Mouse (Mus musculus) megakaryocyte, embryonic 14.5 days (primary cell): ENCODE measurements around the gene Cped1. TPM values are rescaled to one million over a fixed set of nuclear protein-coding genes. Genes with fewer than 3 reads are reported as not detected.

Experiments used
- H3K27me3 ChIP-seq: replicated peaks from 2 replicates; pipeline ENCODE3; 2012; ENCODE audit warnings: inconsistent platforms
- H3K36me3 ChIP-seq: replicated peaks from 2 replicates; pipeline ENCODE3; 2012; ENCODE audit warnings: low read length, inconsistent platforms, mixed read lengths
- H3K4me1 ChIP-seq: 2 replicates; pipeline ENCODE4 v1.6.1; 2012; ENCODE audit warnings: inconsistent platforms
- H3K4me3 ChIP-seq: replicated peaks from 2 replicates; pipeline ENCODE3; 2012; ENCODE audit warnings: moderate library complexity, mild to moderate bottlenecking, inconsistent platforms
- H3K9me3 ChIP-seq: 2 replicates; pipeline ENCODE4 v1.6.1; 2012; ENCODE audit warnings: inconsistent platforms
- FLI1 ChIP-seq: IDR thresholded peaks from 2 replicates; pipeline ENCODE4 v1.6.1; 2012; ENCODE audit warnings: low read length, inconsistent platforms, mixed read lengths
- GATA1 ChIP-seq: IDR thresholded peaks from 3 replicates; pipeline ENCODE4 v1.6.1; 2012; ENCODE audit warnings: mixed read lengths, low read length, inconsistent platforms, borderline replicate concordance
- polyA plus RNA-seq: library from polyadenylated mRNA; stranded (reverse); fragments of >175 nt; gene quantifications from 2 replicates; pipeline ENCODE4 v1.2.3, GENCODE M21; 2012; ENCODE audit warnings: low replicate concordance; ENCODE audit not compliant: insufficient read depth

Gene Cped1
- polyA plus RNA-seq, 1 experiment, result 0.17 TPM

DNA sequence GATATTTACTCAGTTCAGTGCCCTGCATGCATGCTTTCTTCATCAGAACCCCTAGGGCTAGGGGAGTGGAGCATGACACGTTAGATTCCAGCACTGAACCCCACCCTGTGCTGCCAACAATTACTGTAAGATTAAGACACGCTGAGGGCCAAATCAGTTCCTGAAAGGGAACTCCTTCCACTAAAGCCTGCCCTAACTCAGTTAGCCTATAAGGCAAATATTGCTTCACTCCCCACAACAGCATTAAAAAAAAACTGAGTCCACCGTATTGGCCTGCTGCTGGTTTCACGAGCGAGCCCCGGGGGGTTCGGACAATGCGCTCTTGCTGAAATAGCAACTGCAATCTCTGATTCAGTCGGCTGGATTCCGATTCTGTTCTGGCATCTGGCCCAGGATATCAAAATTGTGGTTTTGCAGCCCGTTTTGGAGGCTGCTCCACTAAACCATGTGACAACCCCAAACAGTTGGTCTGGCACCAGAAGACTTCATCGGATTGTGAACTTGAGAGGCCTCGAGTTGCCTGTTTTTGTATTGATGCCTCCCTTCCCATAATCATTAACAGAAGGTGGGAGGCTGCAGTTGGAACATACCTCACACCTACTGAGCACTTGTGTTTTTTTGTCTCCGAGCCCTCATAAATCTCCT, 294.6 kb downstream of the Cped1 start:
- no peaks in the 10 kb centered on the region for H3K4me1 ChIP-seq
- H3K9me3 ChIP-seq, result peaks cover 4% of the 10 kb centered on the region; the same call in 1 of the 2 replicates
- H3K4me3 ChIP-seq, result no peak overlapping the region
- H3K27me3 ChIP-seq, result peaks cover 2% of the 10 kb centered on the region
- no peak for TF ChIP-seq GATA1
- TF ChIP-seq FLI1, result no peak
- H3K36me3 ChIP-seq, result no peaks in the 10 kb centered on the region

DNA sequence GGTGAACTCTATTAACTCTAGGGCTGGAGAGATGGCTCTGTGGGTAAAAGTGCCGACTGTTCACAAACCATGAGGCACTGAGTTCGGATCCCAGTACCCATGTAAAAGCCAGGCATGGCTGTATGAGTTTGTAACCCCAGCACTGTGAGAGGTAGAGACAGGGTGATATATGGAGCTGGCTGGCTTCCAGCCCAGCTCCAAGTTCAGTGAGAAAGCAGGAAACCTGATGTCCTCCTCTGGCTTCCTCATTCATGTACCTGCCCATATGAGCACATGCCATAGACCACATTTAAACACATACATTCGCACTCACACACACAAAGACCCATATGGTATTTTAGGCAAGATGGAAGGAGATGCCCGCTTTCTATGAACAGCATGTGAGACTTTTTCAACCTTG, 296.7 kb downstream of the Cped1 start:
- Histone ChIP-seq H3K4me3 (no peak overlapping the region), H3K27me3 (peaks cover 15% of the 10 kb centered on the region), H3K4me1 (no peaks in the 10 kb centered on the region), H3K9me3 (peaks cover 4% of the 10 kb centered on the region; the same call in 1 of the 2 replicates), H3K36me3 (no peaks in the 10 kb centered on the region)
- TF ChIP-seq GATA1, result no peak
- no peak for TF ChIP-seq FLI1

DNA sequence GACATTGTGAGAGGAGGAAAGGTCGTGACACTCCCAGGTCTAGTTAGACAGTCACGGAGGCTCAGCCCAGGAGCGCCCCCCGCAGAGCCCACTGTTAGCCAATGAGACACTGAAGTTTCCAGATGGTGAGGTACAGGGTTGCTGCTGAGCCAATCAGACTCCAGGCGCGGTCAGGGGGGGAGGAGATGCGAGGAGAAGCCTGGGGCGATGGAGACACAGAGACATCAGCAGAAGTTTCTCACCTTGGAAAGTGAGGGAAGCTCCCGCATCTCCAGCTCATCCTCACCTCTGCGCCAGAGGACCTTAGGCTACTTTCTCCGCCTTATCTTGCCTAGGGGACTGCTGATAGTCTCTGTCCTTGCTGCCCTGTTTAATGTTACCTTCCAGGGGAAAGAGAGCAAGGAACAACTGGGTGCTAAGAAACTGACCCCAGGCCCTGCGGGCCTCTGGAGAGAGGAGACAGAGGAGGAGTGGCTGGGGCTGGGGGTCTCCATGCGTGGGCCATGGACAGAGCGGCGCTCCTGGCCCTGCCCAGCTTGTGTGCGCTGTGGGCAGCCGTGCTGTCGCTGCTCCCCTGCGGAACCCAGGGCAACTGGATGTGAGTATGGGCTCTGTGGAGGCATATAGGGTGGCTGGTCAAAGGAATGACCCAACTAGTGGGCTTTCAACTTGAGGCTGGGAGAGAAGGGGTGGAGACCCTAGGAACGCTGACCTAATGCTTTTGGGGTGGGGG, 302.5 kb downstream of the Cped1 start, which contains the start of gene Wnt16:
Gene Wnt16, plus strand, starts transcription at position 224 of the 733 bp plus-strand sequence.
- Histone ChIP-seq H3K9me3 (peaks cover 4% of the 10 kb centered on the region; the same call in 1 of the 2 replicates), H3K36me3 (no peaks in the 10 kb centered on the region), H3K4me1 (peaks cover 22% of the 10 kb centered on the region), H3K4me3 (peak within 1 kb of the TSS; percentile 91), H3K27me3 (peaks cover 50% of the 10 kb centered on the region)
- no peak for TF ChIP-seq FLI1
- no peak for TF ChIP-seq GATA1

DNA sequence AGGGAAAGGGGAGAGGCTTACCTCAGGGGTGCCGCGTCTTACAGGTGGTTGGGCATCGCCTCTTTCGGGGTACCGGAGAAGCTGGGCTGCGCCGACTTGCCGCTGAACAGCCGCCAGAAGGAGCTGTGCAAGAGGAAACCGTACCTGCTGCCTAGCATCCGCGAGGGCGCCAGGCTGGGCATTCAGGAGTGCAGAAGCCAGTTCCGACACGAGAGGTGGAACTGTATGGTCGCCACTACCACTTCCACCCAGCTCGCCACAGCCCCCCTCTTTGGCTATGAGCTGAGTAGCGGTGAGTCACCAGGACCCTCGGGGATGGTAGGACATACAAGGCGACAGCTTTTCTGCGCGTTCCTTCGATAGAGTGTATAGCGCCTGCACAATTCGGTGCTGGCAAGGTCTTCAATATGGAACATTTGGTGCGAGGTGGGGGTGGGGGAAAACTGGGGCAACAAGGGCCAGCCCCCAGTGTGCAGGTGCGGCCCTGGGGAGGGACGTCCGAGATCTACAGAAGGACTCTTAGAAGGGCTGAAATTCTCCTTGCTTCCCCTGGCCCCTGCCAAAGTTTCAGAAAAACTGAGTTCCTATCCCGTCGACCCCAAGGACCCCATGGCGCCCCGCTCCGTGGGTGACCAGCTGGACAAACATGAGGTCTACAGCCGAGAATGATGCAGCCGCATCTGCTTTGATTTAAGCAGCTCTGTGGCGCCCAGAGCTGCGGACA, 303.2 kb downstream of the Cped1 start:
- Histone ChIP-seq H3K36me3 (no peaks in the 10 kb centered on the region), H3K27me3 (peaks cover 50% of the 10 kb centered on the region), H3K4me3 (peak overlapping the region; percentile 91), H3K4me1 (peaks cover 22% of the 10 kb centered on the region), H3K9me3 (peaks cover 4% of the 10 kb centered on the region; the same call in 1 of the 2 replicates)
- TF ChIP-seq GATA1, result no peak
- no peak for TF ChIP-seq FLI1

DNA sequence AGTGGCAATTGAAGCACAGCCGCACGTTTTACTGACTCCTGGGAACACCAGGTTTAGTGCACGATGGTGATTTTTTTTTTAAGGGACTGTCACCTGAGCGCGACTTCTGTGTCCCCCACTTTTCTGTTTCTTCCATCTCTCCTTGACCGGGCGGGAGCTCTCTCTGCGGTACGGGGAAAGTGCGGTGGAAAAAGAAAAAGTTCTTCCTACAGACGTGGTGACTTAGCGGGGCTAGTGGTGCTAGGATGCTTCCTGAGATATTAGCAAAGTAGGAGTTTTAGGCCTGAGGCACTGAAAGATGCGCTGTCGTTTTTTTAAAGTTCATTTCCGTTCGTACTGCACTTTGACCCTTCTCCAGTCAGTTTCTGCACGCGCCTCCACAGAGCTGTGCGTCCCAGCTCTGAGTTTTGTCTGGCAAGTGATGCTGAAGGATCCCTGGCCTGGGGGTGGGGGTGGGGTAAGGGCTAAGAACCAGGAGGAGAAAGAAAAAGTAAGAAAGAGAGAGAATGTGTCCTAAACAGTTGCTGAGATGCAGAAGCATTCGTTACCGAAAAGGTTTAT, 303.8 kb downstream of the Cped1 start:
- TF ChIP-seq FLI1, result no peak
- TF ChIP-seq GATA1, result no peak
- peaks cover 2% of the 10 kb centered on the region; the same call in 1 of the 2 replicates for H3K9me3 ChIP-seq
- peaks cover 50% of the 10 kb centered on the region for H3K27me3 ChIP-seq
- H3K36me3 ChIP-seq, result no peaks in the 10 kb centered on the region
- H3K4me3 ChIP-seq, result peak overlapping the region; percentile 91
- H3K4me1 ChIP-seq, result peaks cover 22% of the 10 kb centered on the region

DNA sequence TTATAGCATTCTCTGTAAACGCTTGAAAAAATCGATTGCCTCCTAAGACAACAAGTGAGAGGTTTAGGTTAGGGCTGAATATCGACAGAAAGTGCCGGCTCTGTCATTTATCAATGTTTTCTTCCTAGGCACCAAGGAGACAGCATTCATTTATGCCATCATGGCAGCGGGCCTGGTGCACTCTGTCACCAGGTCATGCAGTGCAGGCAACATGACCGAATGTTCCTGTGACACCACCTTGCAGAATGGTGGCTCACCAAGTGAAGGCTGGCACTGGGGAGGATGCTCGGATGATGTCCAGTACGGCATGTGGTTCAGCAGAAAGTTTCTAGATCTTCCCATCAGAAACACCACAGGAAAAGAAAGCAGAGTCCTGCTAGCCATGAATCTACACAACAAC, 305.1 kb downstream of the Cped1 start:
- H3K9me3 ChIP-seq, result no peaks in the 10 kb centered on the region
- TF ChIP-seq FLI1 (no peak), GATA1 (no peak)
- H3K4me1 ChIP-seq, result peaks cover 22% of the 10 kb centered on the region
- H3K27me3 ChIP-seq, result peaks cover 50% of the 10 kb centered on the region
- H3K36me3 ChIP-seq, result no peaks in the 10 kb centered on the region
- no peak overlapping the region for H3K4me3 ChIP-seq

DNA sequence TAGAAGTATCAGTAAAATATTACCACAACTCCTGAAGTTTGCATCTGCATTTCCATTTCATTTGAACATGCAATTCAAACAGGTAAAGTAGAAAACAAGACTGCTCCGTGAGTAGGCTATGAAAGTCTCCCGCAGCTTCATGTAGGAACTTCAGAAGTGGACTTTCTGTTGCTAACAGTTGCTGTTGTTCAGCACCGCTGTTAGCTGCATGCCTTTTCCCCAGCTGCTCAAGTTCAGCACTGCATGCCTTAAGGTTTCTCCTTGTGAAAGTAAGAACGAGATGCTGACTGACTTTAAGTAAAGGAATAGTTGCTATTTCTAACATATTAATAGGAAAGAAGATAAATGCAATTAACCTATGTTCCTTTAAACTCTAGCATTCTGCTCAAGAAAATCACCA, 306.3 kb downstream of the Cped1 start:
- Histone ChIP-seq H3K4me1 (peaks cover 22% of the 10 kb centered on the region), H3K4me3 (no peak overlapping the region), H3K9me3 (no peaks in the 10 kb centered on the region), H3K36me3 (no peaks in the 10 kb centered on the region), H3K27me3 (peaks cover 40% of the 10 kb centered on the region)
- no peak for TF ChIP-seq GATA1
- no peak for TF ChIP-seq FLI1

DNA sequence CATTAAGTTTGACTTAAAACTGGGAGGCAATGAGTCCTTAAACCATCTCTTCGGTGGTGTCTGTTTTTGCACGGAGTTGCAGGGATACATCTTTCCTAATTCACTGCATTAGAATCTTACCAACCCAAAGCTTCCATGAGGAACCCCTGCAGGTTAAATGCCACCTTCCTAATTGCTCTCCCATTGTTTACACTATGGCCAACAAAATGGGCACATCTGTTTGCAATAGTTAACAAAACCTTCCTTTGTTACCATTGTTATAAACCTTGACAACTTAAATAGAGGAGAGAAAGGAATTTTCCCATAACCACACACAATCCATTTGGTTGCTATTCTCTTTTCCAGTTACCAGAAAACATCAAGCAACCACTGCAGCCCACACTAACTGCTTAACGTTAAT, 308.2 kb downstream of the Cped1 start:
- H3K4me1 ChIP-seq, result peaks cover 9% of the 10 kb centered on the region
- no peak overlapping the region for H3K4me3 ChIP-seq
- no peaks in the 10 kb centered on the region for H3K9me3 ChIP-seq
- TF ChIP-seq GATA1, result no peak
- TF ChIP-seq FLI1, result no peak
- H3K36me3 ChIP-seq, result no peaks in the 10 kb centered on the region
- H3K27me3 ChIP-seq, result peaks cover 22% of the 10 kb centered on the region

DNA sequence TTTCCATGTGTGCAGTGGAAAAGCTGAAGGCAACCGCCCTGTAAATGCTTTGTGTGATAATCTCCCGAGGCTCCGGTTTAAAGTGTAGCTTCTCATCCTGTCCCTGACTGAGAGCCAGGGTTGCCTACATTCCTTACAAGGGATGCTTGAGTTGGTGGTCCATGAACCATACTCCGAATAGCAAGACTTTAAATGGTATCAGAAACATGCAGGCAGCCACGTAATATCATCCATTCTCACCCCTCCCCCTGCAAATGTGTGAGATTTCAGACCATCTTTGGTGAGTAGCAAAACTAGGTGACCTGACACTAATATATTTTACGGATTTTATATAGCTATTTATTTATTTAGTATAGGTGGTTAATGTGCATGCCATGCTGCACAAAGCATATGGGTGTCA, 311.3 kb downstream of the Cped1 start:
- H3K9me3 ChIP-seq, result no peaks in the 10 kb centered on the region
- TF ChIP-seq GATA1 (no peak), FLI1 (no peak)
- H3K4me1 ChIP-seq, result no peaks in the 10 kb centered on the region
- no peak overlapping the region for H3K4me3 ChIP-seq
- H3K36me3 ChIP-seq, result peaks cover under 1% of the 10 kb centered on the region
- H3K27me3 ChIP-seq, result peaks cover 2% of the 10 kb centered on the region

DNA sequence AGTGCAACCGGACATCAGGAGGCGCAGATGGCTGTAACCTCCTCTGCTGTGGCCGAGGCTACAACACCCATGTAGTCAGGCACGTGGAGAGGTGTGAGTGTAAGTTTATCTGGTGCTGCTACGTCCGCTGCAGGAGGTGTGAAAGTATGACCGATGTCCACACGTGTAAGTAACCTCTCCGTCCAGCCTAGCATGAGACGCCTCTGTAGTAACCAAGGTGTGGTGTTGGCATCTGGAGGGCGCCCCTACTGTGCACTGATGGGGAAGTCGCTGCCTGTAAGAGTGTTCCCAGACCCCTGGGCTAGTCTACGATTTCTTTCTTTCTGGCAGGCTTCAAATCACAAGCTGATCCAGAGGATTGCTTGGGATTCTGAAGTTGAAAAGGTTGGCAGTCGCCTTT, 312.3 kb downstream of the Cped1 start:
- Histone ChIP-seq H3K4me1 (no peaks in the 10 kb centered on the region), H3K27me3 (no peaks in the 10 kb centered on the region), H3K9me3 (no peaks in the 10 kb centered on the region), H3K4me3 (peak overlapping the region; percentile 1), H3K36me3 (peaks cover 10% of the 10 kb centered on the region)
- TF ChIP-seq GATA1, result no peak
- TF ChIP-seq FLI1, result no peak

Other genes starting within 250 kb of the Cped1 start
- not detected in 2 replicates for gene Tspan12, start 133.4 kb upstream of the Cped1 start, polyA plus RNA-seq
- 6.9 TPM in 1 of 2 replicates, not detected in the other for gene Ing3, start 36.3 kb upstream of the Cped1 start, polyA plus RNA-seq